Mouse (Mus musculus) olfactory bulb, adult 2 months (tissue): Measurements from ENCODE around the gene Mr1.

ENCODE experiments used
- CTCF ChIP-seq: fragments of 200-500 bp; IDR thresholded peaks from 2 replicates; pipeline ENCODE4 v1.5.1; 2012; ENCODE audit warnings: low read depth, mild to moderate bottlenecking, low read length, moderate library complexity; ENCODE audit not compliant: insufficient read depth
- POLR2A ChIP-seq: fragments of 200-500 bp; IDR thresholded peaks from 2 replicates; pipeline ENCODE4 v1.6.1; 2012; ENCODE audit warnings: mild to moderate bottlenecking, low read depth, low read length, moderate library complexity; ENCODE audit not compliant: insufficient read depth

DNA sequence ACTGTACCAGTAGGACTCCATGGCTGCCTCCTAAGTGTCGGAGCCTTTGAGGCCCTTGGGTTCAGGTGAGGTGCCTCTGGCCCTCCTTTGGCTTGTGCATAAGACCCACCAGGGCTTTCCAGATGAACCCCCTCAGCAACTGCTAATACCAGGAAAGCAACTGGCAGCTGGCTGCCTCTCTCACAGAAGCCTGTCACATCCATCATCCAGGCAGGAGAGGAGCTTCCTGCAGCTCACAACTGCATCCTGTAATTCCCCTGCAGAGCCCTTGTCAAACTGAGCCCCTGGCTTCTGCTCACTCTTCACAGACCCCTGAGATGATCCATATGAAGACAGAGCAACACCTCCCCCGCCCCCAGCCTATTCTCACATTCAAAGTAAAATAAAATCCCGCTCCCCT lies 68.9 kb downstream of the Mr1 start:
- TF ChIP-seq POLR2A, result no peak
- no peak for TF ChIP-seq CTCF
